Mouse (Mus musculus): ENCODE measurements around the gene Gm20388. TPM values are rescaled to one million over a fixed set of nuclear protein-coding genes. Genes with fewer than 3 reads are reported as not detected.
A peak's percentile ranks its signal among the peaks of the same experiment; 100 is the strongest.
"Not testable (repeated sequence)": the region's sequence is repeated elsewhere in the genome, so short reads cannot be mapped to it uniquely, and the experiment has no call there.

The Gm20388 gene
- total RNA-seq, 2 experiments from 2014 or later: 4.4 to 7.8 TPM

DNA sequence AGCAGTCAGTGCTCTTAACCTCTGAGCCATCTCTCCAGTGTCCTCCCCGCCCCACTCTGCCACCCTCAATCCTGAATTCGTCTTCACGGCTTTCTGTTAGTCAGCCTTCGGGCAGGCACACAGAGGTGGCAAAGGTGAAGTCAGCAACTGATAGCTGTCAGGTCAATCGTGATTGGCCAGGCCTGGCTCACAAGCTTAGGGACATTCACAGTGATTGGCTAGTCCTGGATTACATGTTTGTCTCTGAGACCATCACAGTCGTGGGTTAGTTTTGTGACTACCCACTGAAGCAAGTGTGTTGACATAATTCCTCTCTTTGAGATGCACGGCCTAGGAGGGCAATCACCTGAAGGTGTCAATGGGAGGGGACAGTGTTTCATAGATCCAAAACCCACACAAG lies 3542.7 kb downstream of the Gm20388 start:
- DNase-seq (ENCODE audit: low spot score in 2 of 2): no peak

DNA sequence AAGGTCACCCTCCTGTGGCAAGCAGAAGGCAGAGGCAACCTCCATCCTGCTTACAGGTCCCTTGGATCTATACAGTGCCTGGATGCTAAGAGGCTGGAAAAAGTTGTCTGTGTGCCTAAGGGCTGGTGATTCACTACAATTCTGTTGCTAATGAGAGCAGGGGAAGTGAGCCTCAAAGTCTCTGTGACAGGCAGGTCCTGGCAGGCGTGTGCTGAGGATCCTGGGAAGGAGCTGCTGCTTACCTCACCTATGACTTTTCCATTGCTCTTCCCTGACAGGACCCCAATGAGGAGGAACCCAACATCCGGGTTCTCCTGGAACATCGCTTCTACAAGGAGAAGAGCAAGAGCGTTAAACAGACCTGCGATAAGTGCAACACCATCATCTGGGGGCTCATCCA lies 3543.3 kb downstream of the Gm20388 start:
- DNase-seq (ENCODE audit: low spot score in 2 of 2): no peak

DNA sequence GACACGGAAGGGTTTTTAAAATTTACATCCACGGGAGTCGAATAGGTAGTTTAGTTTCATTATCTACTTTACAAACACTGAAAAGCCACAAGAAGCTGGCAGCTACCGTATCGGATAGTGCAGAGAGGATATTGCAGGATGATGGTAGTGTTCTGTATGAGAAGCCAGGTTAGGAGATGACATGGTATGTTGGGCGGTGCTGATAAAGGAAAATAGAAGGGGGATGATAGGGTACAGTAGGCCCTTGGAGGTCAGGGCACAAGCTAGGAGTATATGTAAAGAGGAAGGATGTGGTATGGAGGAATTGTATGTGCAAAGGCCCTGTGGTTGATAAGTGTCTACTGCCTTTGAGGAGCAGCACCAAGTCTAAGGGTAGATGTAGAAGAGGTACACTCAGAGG lies 3543.9 kb downstream of the Gm20388 start:
- DNase-seq (ENCODE audit: low spot score in 2 of 2): no peak

DNA sequence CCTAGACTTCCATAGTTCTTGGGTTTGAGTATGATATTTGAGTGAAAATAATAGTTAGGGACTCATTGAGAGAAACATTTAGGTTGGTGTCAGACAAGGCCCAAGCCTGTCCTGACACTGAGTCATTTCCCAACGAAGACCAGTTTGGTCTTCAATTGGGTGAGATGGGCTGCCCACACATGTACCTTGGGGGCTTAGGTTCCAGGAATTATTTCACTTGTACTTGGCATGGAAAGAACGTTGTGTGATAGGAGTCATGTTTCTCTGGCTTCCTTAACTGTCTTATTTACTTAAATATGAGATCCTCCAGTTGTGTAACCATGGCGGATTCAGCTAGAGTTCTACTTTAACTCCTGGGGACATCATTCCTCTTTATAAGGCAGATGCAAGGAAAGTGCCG lies 3553.0 kb downstream of the Gm20388 start:
- DNase-seq (ENCODE audit: low spot score in 2 of 2): no peak

DNA sequence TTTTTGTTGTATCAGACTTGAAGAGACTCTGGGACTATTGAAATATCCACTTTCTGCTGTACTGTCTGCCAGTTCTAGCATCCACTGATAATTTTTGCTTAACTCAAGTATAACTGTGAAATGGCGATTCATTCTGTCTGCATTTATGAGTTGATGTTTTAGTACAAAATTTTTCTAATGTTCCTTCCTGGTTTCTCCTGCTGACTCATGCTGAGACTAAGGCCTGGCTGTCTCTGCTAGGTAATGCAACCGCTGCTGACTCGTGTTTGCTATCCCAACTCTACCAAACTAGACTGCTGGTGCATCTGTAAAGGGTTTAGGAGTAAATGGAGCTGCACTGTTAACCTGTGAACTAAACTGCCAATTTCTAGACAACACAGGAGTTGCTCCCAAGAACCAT lies 3556.8 kb downstream of the Gm20388 start:
- DNase-seq (ENCODE audit: low spot score in 2 of 2): no peak

DNA sequence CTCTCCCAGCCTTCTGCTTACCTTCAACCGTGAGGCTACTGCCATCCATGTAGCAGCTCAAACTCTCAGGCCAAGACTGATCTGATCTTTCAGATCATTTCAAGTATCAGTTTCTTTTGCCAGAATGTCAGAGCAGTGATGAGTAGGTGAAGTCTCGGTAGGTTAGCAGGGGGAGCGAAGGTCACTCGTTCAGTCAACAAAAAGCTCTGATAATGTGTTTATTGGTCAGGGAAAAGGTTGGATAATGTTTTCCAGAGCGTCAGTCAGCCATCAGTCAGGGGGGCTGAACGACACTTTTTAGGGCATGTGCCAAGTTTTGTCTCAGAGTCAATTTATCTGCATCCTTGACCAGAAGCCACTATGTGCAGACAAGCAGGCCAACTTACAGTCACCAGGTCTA lies 3562.3 kb downstream of the Gm20388 start:
- DNase-seq (ENCODE audit: low spot score in 2 of 2): not testable (repeated sequence)

DNA sequence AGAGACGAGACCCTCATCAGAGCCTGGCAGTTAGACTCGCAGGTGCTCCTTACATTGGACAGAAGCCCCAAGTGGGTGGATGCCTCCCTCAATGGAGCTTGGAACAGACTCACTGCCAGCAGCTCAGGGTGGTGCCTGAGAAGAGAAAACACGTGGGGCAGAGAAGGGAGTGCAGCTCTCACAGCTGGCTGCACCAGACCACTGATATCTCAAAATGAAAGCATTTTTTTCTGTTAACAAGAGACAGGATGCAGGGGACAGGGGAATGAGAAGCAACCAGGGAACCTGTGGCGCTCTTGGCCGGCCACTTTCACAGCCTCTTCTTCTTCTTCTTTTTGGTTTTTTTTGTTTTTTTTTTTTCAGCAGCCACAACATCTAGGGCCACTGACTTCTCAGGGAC lies 3563.9 kb downstream of the Gm20388 start:
- DNase-seq (ENCODE audit: low spot score in 2 of 2): not testable (repeated sequence)

DNA sequence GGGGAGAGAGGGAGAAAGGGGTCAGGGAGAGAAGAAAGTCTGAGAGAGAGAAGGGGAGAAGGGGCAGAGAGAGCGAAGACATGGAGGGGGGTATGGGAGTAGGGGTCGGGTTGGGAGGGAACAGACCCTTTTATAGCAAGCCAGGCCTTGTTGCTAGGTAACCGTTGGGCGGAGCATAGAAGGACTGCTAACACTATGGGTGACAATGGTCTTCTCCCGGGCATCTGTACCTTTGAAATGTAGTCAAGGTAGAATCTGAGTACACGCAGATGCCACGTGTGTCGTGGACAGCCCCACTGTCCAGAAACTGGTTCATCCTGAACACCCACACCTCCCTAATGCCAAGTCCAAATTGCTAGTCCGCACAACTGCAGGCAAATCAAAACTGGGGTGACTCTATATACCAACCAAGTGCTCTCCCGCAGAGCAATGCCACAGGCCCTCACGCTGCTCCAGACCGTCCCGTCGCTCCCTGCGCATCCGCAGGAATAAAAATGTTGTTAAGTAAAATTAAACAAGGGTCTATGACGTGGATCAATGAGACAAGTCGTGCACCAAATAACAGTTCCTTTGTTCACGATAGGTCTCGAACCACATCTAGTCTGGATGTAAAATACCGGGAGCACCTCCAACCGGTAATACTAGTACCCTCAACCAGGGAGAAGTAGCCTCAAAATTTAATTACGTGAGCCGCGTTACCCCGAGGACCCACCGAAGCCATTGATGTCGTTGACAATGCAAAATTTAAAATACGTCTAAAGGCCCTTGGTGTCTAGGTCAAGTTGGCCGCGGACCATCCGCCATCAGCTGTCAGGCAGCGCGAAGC lies 3566.5 kb downstream of the Gm20388 start:
- DNase-seq (ENCODE audit: low spot score in 2 of 2): peak in 1 of 2 experiments; percentile 17

DNA sequence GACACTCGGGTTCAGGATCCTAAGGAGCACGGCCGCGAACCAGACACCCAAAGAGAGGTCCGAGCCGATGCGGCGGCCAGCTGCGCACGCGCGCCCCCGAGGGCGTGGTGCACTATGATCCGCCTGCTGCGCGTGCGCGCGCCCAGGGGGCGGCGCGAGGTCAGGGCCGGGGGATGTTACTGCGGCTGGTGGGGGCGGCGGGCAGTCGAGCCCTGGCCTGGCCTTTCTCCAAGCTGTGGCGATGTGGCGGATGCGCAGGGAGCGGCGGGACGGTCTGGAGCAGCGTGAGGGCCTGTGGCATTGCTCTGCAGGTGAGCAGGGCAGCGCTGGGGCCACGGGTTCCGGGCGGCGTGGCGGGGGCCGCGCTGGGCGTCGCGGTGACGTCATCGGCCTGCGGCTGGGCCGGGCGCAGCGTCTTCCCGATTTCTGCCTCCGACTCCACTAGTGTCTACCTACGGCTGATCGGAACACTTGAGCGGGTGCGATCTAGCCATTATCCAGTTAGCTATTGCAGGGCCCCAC lies 3567.2 kb downstream of the Gm20388 start, which contains the start of gene Afg3l1:
Afg3l1 (plus strand) TSS at position 167 of the 522 bp plus-strand sequence.
- peak; percentile 86 to 96 for DNase-seq (ENCODE audit: low spot score in 2 of 2)

DNA sequence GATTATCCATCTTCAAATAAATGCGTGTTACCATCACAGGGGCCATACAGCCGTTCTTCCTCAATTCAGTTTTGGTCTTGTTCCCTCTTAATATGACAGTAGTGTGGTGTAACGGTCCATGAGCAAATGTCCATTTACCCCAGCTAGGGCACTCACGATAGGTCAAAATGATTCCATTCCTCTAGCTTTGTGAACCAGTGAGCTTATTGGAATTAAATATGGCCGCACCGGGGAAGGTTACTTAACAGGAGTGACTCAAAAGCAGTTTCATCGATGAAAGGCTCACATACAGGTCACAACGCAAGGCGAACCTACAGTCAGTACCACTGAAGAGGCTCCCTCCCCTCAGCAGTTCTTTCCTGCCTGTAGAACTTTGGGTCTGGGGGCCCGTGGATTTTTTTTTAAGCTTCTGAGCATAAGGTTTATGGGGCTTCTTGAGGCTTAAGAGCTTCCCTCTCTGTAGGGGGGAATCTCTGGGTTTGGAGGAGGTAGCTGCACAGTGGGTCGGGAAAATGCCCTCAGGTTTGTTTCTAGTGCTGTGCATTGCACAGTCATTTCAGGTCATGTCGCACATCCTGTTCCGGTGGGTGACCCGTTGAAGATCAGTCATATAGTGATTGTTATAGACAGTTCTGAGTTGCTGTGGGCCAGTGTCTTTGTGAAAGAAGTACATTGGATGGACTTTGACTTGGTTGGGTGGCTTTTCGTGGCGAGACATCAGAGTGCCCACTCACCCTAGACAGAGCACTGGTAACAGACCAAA lies 3568.0 kb downstream of the Gm20388 start:
- no peak for DNase-seq (ENCODE audit: low spot score in 2 of 2)

DNA sequence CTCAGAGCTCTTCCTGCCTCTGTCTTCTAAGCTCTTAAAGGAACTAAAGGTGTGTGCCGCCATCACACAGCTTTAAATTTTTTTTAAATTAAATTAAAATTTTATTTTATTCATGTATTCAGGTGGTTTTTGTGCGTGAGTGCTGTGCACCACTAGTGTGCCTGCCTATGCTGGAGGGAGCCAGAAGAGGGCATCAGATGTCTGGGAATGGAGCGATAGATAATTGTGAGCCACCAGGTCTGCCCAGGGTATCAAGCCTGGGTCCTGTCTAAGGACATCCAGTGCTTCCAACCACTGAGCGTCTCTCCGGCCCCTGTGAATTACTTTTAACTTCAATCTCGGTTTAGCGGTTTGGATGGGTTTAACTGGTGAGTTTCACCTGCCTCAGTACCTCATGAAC lies 3572.0 kb downstream of the Gm20388 start:
- no peak for DNase-seq (ENCODE audit: low spot score in 2 of 2)

DNA sequence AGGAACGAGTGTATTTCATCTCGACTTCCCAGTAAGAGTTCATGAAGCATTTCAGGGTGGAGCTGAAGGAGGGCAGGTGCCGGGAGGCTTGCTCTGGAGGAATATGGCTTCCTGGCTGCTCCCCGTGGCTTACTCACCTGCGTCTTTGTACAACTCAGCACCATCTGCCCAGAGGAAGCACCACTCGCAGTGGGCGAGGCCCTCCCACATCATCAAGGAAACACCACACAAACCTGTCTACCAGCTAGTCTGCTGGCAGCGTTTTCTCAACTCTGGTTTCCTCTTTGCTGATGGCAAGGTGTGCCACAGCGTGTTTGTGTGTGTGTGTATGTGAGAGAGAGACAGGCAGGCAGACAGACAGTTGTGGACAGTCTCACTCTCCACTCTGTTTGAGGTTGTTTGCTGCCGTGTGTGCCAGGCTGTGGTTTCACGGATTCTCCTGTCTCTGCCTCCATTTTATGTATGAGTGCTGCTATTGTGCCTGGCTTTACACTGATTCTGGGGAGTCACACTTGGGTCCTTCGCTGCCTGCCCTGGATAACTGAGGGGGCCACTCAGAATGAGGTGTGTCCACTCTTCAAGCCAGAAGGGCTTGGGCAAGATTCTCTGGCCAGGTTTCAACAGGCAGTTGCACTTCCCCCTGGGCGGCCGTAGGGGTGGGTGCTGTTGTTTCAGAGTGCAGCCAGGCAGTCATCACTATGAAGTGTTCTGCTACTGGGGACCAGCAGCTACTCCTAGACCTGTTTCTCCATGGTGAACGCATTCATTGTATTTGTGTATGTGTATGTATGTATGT lies 3580.8 kb downstream of the Gm20388 start:
- no peak for DNase-seq (ENCODE audit: low spot score in 2 of 2)

DNA sequence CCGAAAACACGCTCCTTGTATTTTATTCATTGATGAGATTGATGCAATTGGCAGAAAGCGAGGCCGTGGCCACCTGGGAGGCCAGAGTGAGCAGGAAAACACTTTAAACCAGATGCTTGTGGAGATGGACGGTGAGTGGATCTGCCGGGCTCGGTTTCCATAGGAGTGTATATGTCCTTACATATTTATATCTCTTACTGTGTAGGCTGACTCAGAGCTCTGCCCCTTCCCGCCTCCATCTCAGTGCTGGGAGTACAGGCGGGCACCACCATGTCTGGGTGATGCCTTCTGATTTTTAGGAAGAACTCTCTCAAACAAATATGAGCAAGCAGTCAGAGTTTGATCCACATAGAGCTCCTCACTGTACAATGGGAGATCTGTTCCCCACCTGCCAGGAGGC lies 3582.3 kb downstream of the Gm20388 start:
- DNase-seq (ENCODE audit: low spot score in 2 of 2): no peak

DNA sequence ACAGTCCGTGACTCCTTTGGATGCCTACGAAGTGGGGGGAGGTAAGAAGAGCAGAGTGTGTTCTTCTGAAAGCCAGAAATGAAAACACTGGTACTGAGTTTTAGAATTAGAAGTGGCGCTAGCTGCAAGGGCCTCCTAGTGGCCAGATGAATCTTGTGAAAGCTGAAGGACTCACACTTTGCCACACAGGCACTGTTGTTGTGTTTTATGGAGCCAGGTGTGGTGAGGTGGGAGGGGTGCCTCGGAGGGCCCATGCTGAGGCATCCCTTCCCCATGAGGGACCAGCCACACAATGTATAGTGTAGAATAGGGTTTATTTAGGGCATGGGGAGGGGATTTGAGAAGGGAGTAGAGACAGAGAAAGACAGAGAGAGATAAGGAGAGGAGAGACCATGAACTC lies 3587.1 kb downstream of the Gm20388 start:
- DNase-seq (ENCODE audit: low spot score in 2 of 2): no peak

DNA sequence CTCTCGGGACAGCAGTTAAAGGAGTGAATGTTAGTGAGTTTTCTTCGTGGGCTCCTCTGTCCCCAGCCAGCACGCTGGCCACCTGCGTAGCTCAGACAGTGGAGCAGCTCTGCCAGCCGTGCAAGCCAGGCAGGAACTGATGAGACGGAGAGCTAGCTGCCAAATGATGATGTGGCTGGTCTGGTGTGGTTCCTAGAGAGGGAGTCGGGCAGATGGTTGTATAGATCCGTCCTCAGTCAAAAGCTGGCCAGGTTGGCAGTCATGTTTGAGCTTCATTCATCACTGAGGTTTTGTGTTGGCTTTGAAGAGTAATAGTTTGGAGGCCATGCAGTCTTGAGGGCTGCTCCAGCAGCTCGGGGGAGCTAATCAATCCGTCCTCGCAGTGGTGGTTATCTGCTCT lies 3588.3 kb downstream of the Gm20388 start:
- peak in 1 of 2 experiments; percentile 41 for DNase-seq (ENCODE audit: low spot score in 2 of 2)

DNA sequence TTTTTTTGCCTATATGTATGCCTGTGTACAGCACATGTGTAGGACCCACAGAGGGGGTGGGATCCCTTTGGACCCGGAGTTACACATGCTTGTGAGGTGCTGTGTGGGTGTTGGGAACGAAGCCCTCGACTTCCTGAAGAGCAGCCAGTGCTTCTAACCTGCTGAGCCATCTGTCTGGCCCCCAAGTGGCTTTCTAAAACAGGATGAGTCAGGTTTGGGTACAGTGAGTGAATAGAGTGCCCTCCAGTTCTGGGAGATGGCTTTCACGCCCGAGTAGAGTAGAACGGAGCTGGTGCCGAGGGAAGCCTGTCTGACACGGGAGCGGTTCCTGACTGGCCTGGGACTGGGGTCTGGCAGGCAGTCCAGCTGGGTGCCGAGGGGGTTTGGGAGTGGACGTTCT lies 3588.9 kb downstream of the Gm20388 start:
- no peak for DNase-seq (ENCODE audit: low spot score in 2 of 2)

DNA sequence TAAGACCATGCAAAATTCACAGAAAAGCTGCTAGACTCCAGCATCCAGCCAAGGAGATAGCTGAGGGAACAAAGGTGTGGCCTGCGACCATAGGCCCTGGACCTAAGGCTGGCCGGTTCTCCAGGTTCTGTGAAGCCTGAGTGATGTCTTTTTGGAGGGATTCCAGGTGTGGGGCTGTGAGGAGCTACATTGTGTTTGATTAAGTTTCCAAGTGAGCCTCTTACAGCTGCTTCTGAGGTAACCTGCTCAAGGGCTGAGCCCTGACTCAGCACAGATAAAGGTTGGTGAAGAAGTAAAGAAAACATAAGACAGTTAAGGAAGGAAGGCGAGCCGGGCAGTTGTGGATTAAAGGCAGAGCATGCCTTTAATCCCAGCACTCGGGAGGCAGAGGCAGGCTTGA lies 3591.6 kb downstream of the Gm20388 start:
- no peak for DNase-seq (ENCODE audit: low spot score in 2 of 2)

DNA sequence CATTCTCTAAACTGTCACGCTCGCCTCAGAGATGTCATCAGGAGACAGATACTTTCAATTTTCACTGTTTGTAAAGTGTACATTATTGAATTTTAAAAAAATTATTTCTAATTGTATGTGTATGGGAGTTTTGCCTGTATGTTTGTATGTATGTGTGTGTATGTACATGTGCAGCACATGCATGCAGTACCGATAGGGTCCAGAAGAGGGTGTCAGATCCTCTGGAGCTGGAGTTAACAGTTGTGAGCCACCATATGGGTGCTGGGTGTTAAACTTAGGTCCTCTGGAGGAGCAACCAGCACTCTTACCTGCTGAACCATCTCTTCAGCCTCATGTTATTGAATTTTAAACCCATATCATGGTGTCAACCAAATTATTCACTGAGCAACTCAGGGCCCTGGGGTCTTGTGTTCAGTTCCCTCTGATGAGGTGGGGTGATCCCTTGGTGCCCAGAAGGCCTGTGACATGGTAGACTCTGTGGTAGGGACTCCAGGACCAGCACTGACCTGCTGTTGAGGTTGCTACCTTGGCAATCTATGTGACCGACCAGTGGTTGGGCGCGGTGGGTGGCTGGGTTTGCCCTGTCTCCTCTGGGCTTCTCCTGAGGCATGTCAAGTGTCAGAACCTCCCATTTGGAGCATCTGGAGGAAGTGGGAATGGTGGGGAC lies 3593.3 kb downstream of the Gm20388 start:
- no peak for DNase-seq (ENCODE audit: low spot score in 2 of 2)

DNA sequence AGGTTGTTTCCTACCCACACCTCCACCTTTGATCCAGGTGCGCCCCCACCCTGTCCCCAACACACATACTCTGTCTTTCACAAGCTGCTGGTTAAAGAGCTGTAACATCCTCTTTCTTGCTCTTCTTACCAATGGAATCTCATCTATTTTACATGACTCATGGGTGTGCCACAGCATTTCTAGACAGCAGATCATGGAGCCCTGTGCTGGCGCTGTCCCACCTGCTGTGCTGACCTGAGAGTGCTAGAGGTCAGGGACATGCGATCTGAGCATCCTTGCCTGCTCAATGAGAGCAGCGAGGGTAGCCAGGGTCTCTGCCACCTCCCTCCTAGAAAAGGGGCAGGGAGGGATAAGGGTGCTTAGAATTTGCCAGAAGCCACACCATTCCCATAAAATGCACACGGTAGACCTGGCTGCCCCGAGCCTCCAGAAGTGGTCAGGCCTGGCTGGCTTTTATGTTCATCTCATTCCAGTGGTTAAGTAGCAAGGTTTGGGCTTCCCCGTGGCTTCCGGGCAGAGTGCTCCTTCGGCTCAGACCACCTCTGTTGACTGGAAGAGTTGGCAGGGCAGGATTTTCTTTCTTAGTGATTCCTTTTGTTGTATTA lies 3594.1 kb downstream of the Gm20388 start:
- DNase-seq (ENCODE audit: low spot score in 2 of 2): no peak

DNA sequence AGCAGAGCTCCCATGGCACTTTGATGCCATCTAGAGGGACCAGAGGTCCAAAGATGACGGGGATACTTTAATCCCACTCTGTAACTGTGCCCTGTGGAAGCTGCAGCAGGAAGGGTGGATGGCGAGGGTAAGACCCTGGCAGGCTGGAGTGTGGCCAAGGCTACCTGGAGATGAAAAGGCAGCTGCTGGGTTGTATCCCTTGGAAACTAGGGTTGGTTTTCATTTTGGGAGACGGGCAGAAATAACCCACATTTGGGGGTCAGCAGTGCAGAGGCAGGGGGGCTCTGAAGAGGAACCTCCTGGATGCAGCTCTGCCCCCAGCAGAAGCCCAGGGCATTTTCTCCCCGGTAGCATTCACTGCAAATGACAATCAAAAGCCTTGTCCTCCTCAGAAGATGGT lies 3594.6 kb downstream of the Gm20388 start:
- DNase-seq (ENCODE audit: low spot score in 2 of 2): no peak
